Mouse (Mus musculus): ENCODE data around the gene Pcsk4. TPM values are rescaled to one million over a fixed set of nuclear protein-coding genes. Genes with fewer than 3 reads are reported as not detected.
"Not testable (repeated sequence)": the region's sequence is repeated elsewhere in the genome, so short reads cannot be mapped to it uniquely, and the experiment has no call there.

The Pcsk4 gene
- polyA plus RNA-seq, 1 experiment from 2014 or later, result 2.2 TPM

DNA sequence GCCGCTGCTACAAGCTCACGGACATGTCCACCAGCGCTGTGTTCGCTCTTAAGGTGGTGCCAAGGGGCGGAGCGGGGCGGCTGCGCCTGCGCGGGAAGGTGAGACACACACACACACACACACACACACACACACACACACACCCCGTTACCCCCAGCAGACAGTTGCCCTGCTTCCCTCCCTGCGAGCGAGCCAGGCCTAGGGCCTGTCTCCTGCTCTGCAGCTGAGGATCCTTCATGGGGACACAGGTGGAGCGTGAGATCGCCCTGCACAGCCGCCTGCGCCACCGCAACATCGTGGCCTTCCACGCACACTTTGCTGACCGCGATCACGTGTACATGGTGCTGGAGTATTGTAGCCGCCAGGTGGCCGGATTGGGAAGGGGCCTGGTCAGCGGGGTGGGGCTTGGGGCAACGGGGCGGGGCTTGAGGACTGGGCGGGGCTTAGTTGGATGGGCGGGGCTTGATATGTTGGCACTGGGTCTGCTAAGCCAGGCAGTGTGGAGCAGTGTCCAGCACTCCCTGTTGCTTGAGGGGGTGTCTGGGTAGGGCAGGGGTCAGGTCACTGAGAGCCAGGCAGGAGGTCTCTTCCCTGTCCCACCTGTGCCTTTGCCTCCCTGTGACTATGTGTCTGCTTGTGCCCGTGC lies 28.8 kb upstream of the Pcsk4 start:
- 7% methylated on average over 31 of the region's 31 CpGs for WGBS
- ATAC-seq (ENCODE audit: low FRiP score, low read depth), result no peak
- 0 out of 2 replicates have a peak overlapping the region, but pooled peaks have one; percentile 2 for H3K9ac ChIP-seq
- no peak overlapping the region for H3K27ac ChIP-seq
- H3K9me3 ChIP-seq, result 0 out of 2 replicates have a peak, but pooled peaks cover 8% of the 10 kb centered on the region
- peak overlapping the region; percentile 46 for H3K4me2 ChIP-seq (replicated peaks)
- H3K27me3 ChIP-seq (replicated peaks), result peaks cover 85% of the 10 kb centered on the region
- no peaks in the 10 kb centered on the region for H3K36me3 ChIP-seq
- H3K4me1 ChIP-seq, result peaks cover 13% of the 10 kb centered on the region
- peak overlapping the region; percentile 9; the same call in 1 of the 2 replicates for H3K4me3 ChIP-seq

DNA sequence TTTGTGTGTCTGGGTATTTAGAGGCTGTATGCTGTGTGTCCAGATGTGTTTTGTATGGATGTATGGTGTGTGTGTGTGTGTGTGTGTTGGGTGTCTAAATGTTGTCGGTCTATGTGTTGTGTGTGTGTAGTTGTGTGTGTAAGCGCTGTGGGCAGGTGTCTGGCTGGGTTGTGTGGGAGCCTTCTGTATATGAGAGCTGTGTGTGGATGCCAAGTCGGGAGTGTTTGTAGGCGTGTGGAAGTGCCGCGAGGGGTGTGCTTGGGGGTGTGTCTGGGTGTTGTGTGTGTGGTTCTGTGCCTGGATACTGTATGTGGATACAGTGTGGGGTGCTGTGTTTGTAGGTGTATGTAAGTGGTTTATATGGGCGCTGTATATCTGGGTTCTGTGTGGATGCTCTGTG lies 28.0 kb upstream of the Pcsk4 start:
- Histone ChIP-seq H3K4me1 (peaks cover 13% of the 10 kb centered on the region), H3K27me3 (replicated peaks) (peaks cover 88% of the 10 kb centered on the region), H3K4me3 (no peak overlapping the region), H3K9me3 (0 out of 2 replicates have a peak, but pooled peaks cover 2% of the 10 kb centered on the region), H3K4me2 (replicated peaks) (no peak overlapping the region), H3K36me3 (no peaks in the 10 kb centered on the region), H3K27ac (no peak overlapping the region), H3K9ac (no peak overlapping the region)
- WGBS, result 36% methylated on average over 7 of the region's 7 CpGs
- ATAC-seq (ENCODE audit: low FRiP score, low read depth), result no peak

DNA sequence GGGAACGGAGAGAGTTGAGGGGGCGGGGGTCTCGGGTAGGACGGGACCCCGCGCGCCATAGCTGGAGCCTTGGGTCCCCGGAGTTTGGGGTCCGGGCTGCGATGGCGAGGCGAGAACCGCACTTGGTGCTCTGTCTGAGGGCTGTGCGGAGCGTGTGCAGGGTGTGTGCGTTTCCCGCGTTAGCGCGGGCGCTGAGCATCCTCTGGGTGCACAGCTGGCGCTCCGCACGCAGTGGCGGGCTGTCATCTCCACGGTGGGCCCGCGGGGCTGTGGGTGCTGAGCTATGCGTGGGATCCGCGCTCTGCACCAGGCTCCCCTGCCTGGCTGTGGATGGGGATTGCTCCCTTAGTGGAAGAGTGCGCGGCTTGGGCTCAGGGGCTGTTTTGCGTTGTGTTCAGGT lies 27.4 kb upstream of the Pcsk4 start:
- Histone ChIP-seq H3K4me2 (replicated peaks) (peak overlapping the region; percentile 51), H3K9me3 (no peaks in the 10 kb centered on the region), H3K4me1 (peaks cover 13% of the 10 kb centered on the region), H3K27me3 (replicated peaks) (peaks cover 94% of the 10 kb centered on the region), H3K4me3 (peak overlapping the region; percentile 21), H3K27ac (no peak overlapping the region), H3K36me3 (no peaks in the 10 kb centered on the region), H3K9ac (0 out of 2 replicates have a peak overlapping the region, but pooled peaks have one; percentile 13)
- no peak for ATAC-seq (ENCODE audit: low FRiP score, low read depth)
- WGBS, result 3% methylated on average over 34 of the region's 34 CpGs

DNA sequence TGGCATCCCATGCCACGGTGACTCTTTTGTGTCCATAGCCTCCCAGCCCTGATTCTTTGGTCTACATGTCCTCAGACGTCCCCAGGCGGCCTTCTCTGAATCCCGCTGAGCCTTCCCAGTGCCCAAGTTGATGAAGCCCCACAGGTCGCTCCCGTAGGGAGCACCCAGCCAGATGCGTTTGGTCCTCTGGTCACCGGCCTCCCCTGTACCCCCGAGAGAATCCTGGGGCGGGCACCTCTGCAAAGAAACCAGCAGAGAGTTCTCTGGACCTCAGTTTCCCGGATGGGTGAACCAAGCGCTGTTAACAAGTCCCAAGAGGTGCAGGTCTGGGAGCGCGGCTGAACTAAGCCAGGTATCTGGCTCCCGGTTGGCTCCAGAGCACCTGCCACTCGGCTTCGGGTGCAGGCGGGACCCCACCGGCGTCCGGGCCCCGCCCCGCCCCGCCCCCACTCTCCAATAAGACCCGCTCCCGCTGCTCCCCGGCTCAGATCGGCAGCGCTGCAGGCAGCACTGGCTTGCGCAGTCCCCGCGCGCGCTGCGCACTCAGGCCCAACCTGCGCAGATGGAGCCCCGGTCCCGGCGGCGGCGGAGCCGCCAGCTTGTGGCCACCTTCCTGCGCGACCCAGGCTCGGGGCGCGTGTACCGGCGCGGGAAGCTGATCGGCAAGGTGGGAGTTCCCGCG lies 26.8 kb upstream of the Pcsk4 start, which contains the start of gene Plk5:
TSS of gene Plk5 (plus strand) at position 459 of the 682 bp plus-strand sequence.
- Histone ChIP-seq H3K9ac (0 out of 2 replicates have a peak within 1 kb of the TSS, but pooled peaks have one; percentile 13), H3K36me3 (no peaks in the 10 kb centered on the region), H3K4me3 (peak within 1 kb of the TSS; percentile 21), H3K9me3 (no peaks in the 10 kb centered on the region), H3K27ac (no peak within 1 kb of the TSS), H3K4me2 (replicated peaks) (peak within 1 kb of the TSS; percentile 51), H3K27me3 (replicated peaks) (peaks cover 96% of the 10 kb centered on the region), H3K4me1 (peaks cover 13% of the 10 kb centered on the region)
- under 1% methylated on average over 52 of the region's 53 CpGs for WGBS
- no peak for ATAC-seq (ENCODE audit: low FRiP score, low read depth)

DNA sequence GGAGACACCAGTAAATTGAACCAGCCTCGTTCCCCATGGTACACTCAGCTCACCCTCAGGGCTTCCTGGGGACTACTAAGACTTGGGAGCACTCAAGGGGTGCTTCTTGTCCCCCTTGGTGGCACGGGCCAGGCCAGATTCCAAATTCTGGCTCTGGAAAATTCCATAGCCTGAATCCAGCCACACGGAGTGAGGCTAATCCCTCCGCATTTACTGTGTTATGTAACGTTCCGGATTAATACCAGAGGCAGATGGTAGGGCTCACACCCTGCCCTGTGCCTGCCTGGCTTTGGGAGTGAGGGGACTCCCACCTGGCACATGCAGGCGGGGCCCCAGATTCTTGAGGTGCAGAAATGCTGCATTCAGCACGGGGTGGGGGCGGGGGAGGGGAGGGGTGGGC lies 26.1 kb upstream of the Pcsk4 start:
- 9% methylated on average over 9 of the region's 9 CpGs for WGBS
- Histone ChIP-seq H3K9me3 (no peaks in the 10 kb centered on the region), H3K27me3 (replicated peaks) (peaks cover 96% of the 10 kb centered on the region), H3K27ac (no peak overlapping the region), H3K4me2 (replicated peaks) (no peak overlapping the region), H3K4me1 (peaks cover 13% of the 10 kb centered on the region), H3K4me3 (no peak overlapping the region), H3K9ac (no peak overlapping the region), H3K36me3 (no peaks in the 10 kb centered on the region)
- no peak for ATAC-seq (ENCODE audit: low FRiP score, low read depth)

DNA sequence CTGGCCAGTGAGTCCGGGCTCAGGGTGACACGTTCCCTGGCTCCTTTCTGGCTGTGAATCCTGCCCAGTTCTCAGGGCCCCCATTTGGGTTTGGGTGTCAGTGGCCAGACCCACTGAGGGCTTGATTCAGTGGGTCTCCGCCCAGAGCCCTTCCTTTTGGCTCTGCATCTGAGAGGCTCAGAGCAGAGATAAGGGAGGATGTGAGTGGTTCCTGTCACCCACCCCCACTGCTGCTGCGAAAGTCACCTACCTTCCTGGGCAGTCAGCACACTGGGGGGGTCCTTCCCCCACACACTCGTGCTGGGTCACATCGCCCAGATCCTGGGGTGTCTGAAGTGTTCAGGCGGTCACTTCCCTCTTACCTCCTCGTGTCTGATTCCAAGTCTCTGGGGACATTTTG lies 23.4 kb upstream of the Pcsk4 start:
- H3K36me3 ChIP-seq, result no peaks in the 10 kb centered on the region
- WGBS, result 67% methylated on average over 8 of the region's 8 CpGs
- peaks cover 96% of the 10 kb centered on the region for H3K27me3 ChIP-seq (replicated peaks)
- ATAC-seq (ENCODE audit: low FRiP score, low read depth), result no peak
- H3K9ac ChIP-seq, result no peak overlapping the region
- no peak overlapping the region for H3K27ac ChIP-seq
- H3K4me2 ChIP-seq (replicated peaks), result no peak overlapping the region
- no peak overlapping the region for H3K4me3 ChIP-seq
- peaks cover 24% of the 10 kb centered on the region for H3K4me1 ChIP-seq
- H3K9me3 ChIP-seq, result no peaks in the 10 kb centered on the region

DNA sequence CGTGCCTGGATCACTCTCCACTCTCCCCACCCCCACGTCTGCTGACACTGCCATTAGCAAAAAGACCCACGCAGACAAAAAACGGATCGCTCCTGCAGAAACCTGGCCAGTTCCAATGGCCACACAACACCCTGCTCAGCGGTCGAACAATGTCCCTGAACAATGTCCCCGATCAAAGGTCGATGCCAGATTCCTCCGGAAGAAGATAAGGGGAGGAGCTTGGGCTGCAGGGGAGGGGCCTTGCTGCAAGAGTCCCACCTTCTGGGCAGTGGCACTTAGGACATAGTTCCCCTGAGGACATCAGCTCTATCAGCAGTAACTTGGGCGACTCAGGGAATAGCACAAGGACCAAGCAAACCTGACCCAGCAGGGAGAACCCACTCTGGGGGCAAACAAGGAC lies 22.6 kb upstream of the Pcsk4 start:
- 24% methylated on average over 11 of the region's 11 CpGs for WGBS
- Histone ChIP-seq H3K4me2 (replicated peaks) (no peak overlapping the region), H3K27me3 (replicated peaks) (peaks cover 95% of the 10 kb centered on the region), H3K9me3 (no peaks in the 10 kb centered on the region), H3K36me3 (no peaks in the 10 kb centered on the region), H3K4me3 (no peak overlapping the region), H3K27ac (no peak overlapping the region), H3K9ac (no peak overlapping the region), H3K4me1 (peaks cover 24% of the 10 kb centered on the region)
- ATAC-seq (ENCODE audit: low FRiP score, low read depth), result no peak

DNA sequence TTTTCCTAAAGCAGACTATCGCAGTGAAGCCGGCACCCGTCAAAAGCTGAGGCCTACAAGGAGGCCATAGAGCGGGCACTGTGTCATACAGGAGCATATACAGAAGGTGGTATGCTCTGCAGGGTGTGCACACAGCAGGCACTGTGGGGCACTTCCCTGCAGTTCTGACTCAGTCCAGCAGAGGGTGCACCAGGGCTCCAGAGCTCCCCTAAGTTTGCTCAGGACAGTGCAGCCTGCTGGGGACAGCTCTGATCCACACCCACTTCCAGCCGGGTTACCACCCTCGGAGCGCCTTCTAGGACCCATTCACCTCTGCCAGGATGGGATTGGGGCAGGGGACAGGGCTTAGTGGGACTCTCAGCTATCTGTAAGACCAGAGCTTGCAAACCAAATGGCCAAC lies 21.0 kb upstream of the Pcsk4 start:
- H3K4me1 ChIP-seq, result peaks cover 15% of the 10 kb centered on the region
- no peak overlapping the region for H3K4me3 ChIP-seq
- H3K4me2 ChIP-seq (replicated peaks), result no peak overlapping the region
- 3% methylated on average over 7 of the region's 7 CpGs for WGBS
- H3K27ac ChIP-seq, result no peak overlapping the region
- no peak overlapping the region for H3K9ac ChIP-seq
- peaks cover 93% of the 10 kb centered on the region for H3K27me3 ChIP-seq (replicated peaks)
- no peaks in the 10 kb centered on the region for H3K9me3 ChIP-seq
- H3K36me3 ChIP-seq, result no peaks in the 10 kb centered on the region
- peak; percentile 81 for ATAC-seq (ENCODE audit: low FRiP score, low read depth)

DNA sequence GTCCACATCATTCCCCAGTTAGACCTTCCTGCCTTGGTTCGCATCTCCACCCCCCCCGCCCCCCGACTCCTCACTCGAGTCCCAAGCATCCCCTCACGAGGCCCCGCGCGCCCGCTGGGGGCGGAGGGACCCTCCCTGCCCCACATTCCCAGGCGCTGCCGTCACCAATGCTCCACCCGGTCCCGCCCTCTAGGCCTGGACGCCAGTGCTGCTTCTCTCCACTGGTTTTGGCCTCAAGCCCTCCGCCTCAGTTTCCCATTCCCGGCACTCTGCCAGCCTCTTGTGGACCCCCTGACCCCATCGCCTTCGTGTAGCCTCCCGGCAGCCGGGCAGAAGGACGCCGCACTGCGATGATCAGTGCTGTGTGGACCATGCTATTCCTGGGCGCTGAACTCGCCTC lies 19.7 kb upstream of the Pcsk4 start:
- H3K27ac ChIP-seq, result no peak overlapping the region
- H3K4me1 ChIP-seq, result peaks cover 23% of the 10 kb centered on the region
- H3K36me3 ChIP-seq, result no peaks in the 10 kb centered on the region
- H3K4me3 ChIP-seq, result no peak overlapping the region
- H3K9ac ChIP-seq, result no peak overlapping the region
- ATAC-seq (ENCODE audit: low FRiP score, low read depth), result no peak
- H3K27me3 ChIP-seq (replicated peaks), result peaks cover 93% of the 10 kb centered on the region
- WGBS, result 17% methylated on average over 26 of the region's 26 CpGs
- H3K9me3 ChIP-seq, result no peaks in the 10 kb centered on the region
- H3K4me2 ChIP-seq (replicated peaks), result peak overlapping the region; percentile 43; the same call in 1 of the 2 replicates

DNA sequence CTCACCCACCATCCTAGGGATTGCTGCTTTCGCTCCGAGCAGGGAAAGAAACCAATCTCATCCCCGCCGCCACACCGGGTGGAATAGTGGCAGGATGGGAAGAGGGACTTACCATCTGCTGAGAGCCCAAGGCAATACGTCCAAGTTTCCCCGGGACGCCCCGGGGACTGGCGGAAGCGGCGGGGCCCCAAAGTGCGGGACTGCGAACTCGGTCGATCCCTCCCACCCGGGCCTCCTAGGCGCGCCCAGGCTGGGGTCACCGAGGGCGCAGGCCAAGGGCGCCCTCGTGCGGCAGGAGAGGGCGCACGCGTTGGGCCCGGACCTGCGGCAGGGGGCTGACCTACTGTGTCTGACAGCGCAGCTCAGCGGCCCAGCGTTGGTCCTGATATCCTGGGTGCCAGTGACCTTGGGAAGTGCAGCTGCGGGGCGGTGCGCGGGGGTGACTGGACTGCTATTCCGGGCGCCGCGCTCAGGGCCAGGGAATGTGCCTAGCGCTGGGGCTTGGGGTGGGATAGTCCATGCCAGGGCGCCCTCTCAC lies 19.0 kb upstream of the Pcsk4 start, which contains the start of gene Adamtsl5:
TSS of gene Adamtsl5 (minus strand) at position 169 of the 538 bp plus-strand sequence.
- Histone ChIP-seq H3K36me3 (no peaks in the 10 kb centered on the region), H3K27ac (no peak within 1 kb of the TSS), H3K9me3 (no peaks in the 10 kb centered on the region), H3K4me1 (peaks cover 26% of the 10 kb centered on the region), H3K4me2 (replicated peaks) (peak within 1 kb of the TSS; percentile 43), H3K27me3 (replicated peaks) (peaks cover 94% of the 10 kb centered on the region), H3K9ac (no peak within 1 kb of the TSS), H3K4me3 (peak within 1 kb of the TSS; percentile 16; the same call in 1 of the 2 replicates)
- WGBS, result 1% methylated on average over 42 of the region's 42 CpGs
- ATAC-seq (ENCODE audit: low FRiP score, low read depth), result no peak; the same call in 1 of the 2 replicates

DNA sequence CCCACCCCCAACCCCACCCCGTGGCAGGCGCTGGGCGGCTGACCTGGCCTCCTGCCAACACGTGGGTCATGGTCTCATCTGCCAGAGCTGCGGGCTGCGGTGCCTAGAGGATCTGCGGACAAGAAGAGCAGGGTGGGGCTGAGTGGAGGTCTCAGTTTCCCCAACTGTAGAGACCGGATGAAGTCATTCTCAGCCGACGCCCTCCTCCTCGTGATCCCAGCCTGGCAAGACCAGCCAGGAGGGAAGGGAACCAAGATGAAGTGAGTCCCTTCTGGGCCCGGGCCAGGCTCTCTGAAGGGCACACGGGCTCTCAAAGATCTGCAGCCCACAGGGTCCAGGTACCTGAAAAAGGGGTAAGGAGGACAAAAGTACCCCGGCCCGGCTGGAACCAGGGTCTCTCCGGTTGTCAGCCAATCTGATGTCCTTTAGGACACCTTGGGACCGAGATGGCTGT lies 18.2 kb upstream of the Pcsk4 start:
- no peak for ATAC-seq (ENCODE audit: low FRiP score, low read depth)
- H3K36me3 ChIP-seq, result no peaks in the 10 kb centered on the region
- 14% methylated on average over 17 of the region's 17 CpGs for WGBS
- H3K9ac ChIP-seq, result no peak overlapping the region
- no peaks in the 10 kb centered on the region for H3K9me3 ChIP-seq
- H3K4me3 ChIP-seq, result no peak overlapping the region
- H3K4me2 ChIP-seq (replicated peaks), result peak overlapping the region; percentile 43
- H3K4me1 ChIP-seq, result peaks cover 34% of the 10 kb centered on the region
- peaks cover 94% of the 10 kb centered on the region for H3K27me3 ChIP-seq (replicated peaks)
- no peak overlapping the region for H3K27ac ChIP-seq

DNA sequence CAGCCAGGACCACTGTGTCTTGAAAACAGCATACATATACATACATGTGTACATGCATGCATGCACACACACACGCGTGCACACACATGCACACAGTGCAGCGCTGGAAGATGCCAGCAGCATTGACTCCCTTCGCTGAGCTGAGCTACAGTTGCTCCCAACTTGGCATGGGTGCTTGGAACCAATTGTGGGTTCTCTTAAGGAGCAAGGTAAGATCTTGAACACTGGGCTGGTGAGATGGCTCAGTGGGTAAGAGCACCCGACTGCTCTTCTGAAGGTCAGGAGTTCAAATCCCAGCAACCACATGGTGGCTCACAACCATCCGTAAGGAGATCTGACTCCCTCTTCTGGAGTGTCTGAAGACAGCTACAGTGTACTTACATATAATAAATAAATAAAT lies 16.6 kb upstream of the Pcsk4 start:
- H3K4me1 ChIP-seq, result peaks cover 45% of the 10 kb centered on the region
- not testable (repeated sequence) for H3K27ac ChIP-seq; H3K9ac ChIP-seq; H3K4me3 ChIP-seq; H3K4me2 ChIP-seq (replicated peaks); H3K36me3 ChIP-seq; ATAC-seq (ENCODE audit: low FRiP score, low read depth); H3K9me3 ChIP-seq
- peaks cover 96% of the 10 kb centered on the region for H3K27me3 ChIP-seq (replicated peaks)
- WGBS, result 75% methylated on average over 6 of the region's 6 CpGs

Measured in neural tube, embryonic 12.5 days (tissue).